Mouse (Mus musculus) T-helper 17 cell (primary cell): Measurements from ENCODE around the gene Agfg2.
"Not testable (repeated sequence)": the region's sequence is repeated elsewhere in the genome, so short reads cannot be mapped to it uniquely, and the experiment has no call there.

Source experiments
- in situ Hi-C, 2 experiments: fragments of 300-600 bp; cut with MboI, MseI; formaldehyde crosslinking; loops; 1 replicate in 1 of 2; 2 replicates in 1 of 2; pipeline ENCODE4 v1.15.1; 2025; ENCODE audit warnings: high pct_unique_total_duplicates in 2 of 2

The Agfg2 gene

DNA sequence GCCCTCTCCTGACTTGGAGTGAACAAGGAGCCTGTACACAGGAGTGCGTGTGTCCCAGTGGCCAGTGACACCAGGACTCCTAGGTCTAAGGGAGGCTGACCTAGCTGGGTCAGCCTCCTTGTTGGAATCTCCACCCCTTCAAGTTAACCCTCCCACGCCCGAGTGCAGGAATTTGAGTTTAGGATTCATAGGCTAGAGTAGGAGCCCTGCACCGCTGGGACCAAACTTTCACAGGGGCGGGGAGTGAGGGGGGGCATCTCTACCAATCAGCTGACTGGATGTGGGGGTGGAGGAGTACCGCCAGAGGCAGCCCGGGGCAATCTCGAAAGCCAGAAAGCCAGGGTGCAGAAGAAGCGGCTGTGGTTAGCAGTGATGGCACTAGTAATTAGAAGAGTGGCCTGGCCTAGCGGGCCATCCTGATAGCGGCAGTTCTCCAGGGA, 38.9 kb downstream of the Agfg2 start, which contains the start of gene Irs3:
Gene Irs3 (minus strand): TSS at position 63 of the 440 bp plus-strand sequence.
- in situ Hi-C loops = no loop called here

DNA sequence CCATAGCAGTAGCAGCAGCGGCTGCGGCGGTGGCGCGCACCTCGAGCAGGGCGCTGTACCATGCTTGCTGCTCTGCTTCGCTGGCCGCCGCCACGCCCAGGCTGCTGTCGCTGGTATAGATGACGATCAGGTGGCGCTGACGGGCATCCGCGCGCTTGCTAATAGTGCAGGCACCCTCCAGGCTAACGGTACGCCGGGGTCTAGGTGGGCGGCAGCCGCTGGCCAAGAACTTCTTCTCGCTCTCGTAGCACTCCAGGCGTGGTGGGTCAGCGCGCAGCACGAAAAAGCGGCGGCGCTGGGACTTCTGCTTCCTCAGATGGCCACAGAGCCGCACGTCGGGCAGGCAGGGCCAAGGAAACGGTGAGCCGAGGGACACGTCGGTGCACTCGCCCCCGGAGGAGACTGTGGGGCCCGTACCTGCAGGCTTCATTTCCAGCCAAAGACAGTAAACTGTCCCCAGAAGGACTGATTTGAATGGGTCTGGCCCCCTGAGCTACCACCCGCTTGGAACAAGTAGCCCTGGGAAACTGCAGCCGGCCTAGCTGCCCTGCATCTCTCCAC, 39.4 kb downstream of the Agfg2 start:
- in situ Hi-C loops = no loop called here

DNA sequence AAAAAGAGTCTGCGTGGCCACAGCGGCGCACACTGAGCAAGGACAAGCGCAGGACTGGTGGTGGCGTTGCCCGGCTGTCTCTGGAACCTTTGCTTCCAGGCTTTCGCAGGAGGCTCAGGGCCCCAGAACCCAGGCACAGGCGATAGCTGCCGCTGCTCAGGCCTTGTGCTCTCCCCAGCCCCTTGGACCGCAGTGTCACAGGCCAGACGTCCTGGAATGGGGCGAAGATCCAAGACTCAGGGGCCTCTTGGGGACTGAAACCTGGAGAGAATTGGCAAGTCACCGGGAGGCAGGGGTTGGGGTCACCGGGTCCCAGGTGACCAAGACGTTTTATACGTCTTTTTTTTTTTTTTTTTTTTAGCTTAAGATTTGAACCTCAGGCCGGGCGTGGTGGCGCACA, 40.0 kb downstream of the Agfg2 start:
- in situ Hi-C loops = no loop called here

DNA sequence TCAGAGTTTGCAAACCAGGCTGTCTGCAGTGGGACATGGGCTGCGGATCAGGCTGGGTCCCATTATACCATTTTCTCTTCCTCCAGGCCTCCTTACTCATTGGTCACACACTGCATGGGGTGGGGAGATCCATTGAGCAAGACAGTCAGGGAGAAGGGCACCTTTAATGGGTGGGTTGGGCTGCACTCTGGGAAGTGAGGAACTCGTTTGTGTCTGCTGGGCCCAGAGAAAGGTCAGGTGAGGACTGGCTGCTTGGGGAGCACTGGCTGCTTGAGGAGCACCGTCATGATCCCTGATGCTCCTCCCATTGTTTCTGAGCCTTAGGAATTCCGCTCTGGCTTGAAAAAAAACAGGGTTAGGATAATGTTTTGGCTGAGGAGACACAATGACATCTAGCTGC, 41.6 kb downstream of the Agfg2 start:
- in situ Hi-C loops = no loop called here

DNA sequence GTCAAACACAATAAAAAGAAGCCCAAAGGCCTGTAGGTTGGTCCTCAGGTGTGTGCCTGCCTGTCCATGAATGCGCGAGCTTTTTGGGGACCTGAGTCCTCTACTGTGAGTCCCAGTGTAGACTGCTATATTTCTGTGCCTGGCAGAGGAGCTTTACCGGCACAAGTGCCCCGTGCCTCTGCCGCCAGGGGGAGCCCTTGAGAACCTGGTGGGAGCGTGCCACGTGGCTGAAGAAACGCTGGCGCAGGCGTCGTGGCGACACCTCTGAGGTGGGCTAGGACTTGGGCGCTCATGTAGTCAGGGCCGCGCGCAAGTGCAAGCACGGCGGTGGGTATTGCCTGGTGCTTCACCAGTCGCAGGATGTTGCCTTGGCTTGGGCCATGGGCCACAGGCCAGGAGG, 43.5 kb downstream of the Agfg2 start, which contains the start of gene Sap25:
Gene Sap25 (plus strand): TSS at position 281 of the 400 bp plus-strand sequence.
- in situ Hi-C loops = no loop called here

DNA sequence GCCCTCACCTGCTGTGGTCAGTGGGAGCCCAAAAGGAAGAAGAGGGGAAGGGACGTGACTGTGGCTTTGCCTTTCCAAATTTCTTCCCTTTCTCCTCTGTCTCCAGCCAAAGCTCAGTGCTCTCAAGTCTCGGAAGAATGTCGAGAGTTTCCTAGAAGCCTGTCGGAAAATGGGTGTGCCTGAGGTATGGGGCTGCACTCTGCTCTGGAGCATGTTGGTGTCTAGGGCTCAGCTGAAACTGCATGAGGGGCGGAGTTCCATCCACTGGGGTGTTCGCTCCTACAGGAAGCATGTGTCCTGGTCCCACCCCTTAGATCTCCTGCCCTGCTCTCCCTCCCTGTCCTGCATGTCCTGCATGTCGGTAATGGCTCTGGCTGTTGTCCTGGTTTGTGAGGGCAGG, 45.1 kb downstream of the Agfg2 start:
- in situ Hi-C loops = no loop called here

DNA sequence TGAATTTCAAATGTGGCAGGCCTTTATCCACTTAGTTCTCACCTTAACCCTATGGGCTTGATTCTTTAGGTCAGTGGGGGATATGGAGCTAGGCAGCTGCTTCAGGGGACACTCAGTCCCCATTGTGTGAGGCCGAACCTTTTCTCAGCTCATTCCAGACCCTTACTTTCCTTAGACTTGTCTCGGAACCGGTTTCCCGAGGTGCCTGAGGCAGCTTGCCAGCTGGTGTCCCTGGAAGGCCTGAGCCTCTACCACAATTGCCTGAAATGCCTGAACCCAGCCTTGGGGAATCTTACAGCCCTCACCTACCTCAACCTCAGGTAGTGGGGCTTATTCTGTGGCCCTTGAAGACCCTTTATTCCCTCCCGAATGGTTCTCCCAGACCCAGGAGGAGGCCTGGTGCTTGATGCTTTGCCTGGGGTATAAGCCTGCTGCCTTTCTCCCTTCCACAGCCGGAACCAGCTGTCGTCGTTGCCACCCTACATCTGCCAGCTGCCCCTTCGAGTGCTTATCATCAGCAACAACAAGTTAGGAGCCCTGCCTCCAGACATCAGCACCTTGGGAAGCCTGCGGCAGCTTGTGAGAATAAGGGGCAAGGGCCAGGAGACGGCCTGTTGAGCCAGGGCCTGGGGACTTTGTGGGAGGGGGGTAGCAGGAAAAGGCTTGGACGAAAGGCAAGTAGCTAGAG, 51.0 kb downstream of the Agfg2 start:
- in situ Hi-C loops = no loop called here

DNA sequence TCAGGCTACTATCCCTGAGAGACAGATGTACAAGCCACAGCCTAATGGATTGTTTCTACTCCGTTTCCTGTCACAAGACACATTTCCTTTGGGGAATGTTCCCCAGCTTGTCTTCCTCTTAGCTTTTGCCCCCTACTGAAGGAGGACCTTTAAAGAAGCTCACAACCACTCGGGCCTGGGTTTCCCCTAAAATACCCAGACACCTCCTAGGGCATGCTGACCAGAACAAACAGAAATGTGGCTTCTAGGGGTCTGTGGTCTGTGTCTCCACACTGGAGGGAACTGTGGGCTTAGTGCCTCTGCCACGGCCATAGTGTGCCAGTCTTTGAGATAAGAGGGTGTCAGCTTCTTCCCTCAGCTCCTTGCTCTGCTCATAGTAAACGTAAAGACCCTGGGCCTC, 52.9 kb downstream of the Agfg2 start:
- in situ Hi-C loops = no loop called here

DNA sequence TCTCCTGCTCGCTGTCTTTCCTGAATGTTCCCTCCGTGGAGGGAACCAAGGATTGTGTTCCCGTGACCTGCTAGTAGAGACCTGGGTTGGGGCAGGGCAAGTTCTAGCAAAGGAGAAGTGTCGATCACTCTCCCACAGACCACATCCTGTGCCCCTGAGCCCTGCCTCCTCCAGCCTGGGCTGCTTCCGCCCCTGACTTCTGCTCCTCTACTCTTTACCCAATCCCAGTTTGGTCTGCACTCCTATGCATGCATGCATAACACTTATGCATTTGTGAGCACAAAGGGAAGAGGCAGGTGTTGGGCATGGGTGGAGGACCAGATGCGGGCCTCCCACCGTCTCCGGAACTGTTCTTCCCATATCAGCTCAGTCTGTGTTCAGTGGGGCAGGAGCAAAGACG, 53.4 kb downstream of the Agfg2 start:
- in situ Hi-C loops = no loop called here

DNA sequence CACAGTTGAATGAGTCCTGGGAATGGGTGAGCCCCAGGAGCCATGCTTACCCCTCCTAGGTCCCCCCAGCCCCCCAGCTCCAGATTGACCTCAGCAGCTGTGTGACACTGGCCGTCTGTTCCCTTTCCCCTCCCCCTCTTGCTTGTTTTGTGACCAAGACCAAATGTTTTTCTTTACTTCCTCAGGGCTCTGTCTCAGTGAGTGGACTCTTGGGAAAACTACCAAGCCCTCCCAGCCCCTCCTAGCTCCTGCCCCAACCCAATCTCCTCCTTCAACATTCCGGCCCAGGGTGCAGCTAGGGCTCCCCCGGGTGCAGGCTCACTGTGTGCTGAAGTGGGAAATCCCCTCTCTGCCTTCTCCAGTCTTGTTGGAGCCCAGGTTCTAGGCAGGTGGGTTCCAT, 53.9 kb downstream of the Agfg2 start:
- in situ Hi-C loops = no loop called here

DNA sequence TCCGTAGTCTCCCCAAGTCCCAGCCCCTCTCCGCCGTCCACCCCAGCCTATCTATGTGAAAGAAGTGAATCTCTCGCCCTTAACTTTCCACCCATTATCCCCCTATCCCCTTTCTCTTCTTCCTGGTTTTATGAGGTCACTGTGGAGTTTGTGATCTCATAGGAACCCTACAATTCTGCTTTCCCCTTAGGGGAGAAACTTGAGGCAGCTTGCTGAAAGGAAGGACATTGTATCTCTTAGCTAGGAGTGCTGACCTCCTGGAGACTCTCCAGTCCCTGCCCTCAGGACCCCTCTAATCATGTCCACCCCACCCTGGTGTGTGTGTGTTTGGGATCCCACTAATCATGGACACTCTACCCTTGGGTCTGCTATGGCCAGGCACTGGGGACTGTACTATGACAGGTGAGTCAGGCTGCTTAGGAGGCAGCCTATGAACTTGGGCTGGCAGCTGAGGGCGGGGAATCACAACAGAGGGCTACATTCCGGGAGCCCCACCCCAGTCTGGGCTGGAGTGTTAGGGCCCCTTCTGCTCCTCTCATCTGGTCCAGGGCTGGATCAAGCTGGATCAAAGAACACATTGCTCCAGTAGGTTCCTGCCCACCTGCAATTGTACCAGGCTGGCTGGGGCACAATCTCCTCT, 54.5 kb downstream of the Agfg2 start:
- in situ Hi-C loops = no loop called here

DNA sequence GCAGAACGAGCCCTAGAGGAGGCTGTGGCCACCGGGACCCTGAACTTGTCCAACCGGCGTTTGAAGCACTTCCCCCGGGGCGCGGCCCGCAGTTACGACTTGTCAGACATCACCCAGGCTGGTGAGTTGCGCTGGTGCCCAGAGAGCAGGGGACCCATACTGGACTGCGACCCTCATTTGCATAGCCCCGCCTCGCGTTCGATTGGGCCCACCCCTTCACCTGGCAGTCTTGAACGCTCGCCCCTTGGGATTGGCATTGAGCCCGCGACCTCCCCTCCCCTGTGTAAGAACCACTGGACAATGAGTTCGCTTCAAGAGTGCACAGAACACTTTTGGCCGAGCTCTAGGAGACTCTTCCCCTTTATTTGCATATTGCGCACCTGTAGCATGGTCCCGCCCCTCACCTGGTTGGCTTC, 55.2 kb downstream of the Agfg2 start:
- in situ Hi-C loops = no loop called here

DNA sequence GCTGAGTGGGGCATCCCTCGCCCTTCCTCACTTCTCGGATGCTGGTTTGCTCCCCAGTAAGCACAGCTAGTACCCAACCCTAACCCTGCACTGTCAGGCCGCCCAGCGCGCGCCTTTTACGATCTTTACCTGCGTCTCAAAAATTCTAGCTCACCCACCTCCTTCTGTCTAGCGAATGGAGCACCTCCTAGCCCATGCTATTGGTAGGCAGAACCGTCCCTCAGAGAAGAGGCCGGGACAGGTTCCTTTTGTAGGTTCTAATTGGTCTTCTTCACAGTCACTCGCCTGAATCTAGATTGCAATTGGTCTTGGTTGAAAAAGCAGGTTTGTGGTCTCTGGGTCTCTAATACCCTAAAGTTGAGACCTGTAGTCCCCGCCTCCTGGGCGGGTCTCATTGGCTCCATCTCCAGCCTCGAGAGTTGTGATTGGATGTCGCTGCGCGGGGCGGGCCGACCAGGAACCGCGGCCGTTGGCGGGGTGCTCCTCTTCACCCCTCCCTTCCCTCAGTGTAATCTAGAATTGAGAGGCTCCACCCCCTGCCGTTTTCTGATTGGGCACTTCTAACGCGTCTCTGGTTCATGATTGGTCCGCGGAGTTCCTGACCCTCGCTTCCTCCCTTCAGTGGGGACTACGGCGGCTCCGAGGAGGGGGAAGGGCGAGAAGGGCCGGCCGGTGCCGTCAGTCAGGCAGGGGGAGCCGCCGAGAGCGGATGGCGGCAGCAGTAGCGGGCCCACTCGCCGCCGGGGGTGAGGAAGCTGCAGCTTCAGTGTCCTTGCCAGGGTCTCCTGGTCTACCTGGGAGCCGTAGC, 55.8 kb downstream of the Agfg2 start, which contains the start of the genes Fbxo24, Lrch4 and Gm20605:
Gene Fbxo24 (minus strand): TSS at position 505 of the 808 bp plus-strand sequence.
Gene Lrch4 (plus strand): TSS at position 624 of the 808 bp plus-strand sequence.
Gene Gm20605 (plus strand): TSS at position 678 of the 808 bp plus-strand sequence.
- in situ Hi-C loops = no loop called here

DNA sequence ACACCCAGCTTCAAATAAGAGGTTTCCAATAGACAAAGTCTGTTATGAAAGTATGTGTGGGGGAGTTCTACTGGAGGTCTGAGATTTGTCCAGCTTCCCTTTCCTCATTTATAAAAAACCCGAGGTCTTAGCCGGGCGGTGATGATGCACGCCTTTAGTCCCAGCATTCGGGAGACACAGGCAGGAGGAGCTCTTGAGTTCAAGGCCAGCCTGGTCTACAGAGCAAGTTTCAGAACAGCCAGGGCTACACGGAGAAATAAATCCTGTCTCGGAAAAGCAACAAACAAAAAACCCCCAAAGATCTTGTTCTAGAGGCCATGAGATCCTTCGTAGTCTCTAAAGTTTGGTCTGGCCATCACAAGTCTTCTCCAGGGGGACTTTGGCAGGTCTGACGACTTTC, 56.5 kb downstream of the Agfg2 start:
- in situ Hi-C loops = no loop called here

DNA sequence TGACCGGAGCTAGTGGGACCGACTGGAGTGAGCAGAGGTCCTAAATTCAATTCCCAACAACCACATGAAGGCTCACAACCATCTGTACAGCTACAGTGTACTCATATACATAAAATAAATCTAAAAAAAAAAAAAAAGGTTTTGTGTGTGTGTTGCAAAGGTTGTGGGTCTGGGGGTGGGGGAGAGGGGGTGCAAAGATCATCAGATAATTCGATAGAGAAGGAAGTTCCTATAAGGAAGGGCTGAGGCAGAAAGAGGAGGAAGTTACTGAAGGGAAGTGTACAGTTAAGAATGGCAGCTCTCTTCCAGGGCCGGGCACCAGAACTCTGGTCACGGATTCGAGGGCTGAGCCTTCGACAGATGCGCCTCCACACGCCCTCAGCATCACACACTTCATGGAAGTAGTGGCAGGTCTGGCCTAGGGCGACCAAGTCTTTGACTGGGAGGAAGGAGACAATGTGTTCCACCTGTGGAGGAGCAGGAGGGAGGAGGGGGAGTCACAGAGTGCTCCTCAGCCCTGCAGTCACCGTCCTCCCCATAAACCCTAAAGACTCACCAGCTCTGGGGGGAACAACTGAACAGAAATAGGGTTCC, 60.5 kb downstream of the Agfg2 start:
- in situ Hi-C loops = no loop called here

DNA sequence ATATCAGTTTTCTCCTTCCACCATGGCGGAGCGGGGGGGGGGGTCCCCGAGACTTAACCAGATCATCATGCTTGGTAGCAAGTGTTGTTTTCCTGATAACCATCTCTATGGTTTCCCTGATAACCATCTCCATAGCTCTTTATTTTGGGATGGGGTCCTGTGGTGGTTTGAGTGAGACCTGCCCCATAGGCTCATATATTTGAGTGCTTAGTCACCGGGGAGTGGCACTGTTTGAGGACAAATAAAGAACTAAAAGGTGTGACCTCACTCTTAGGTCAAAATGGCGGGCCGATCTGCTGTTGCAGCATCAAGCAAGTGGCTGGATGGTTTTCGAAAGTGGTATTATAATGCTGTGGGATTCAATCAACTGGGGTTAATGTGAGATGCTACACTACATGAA, 69.2 kb downstream of the Agfg2 start:
- in situ Hi-C loops = no loop called here

DNA sequence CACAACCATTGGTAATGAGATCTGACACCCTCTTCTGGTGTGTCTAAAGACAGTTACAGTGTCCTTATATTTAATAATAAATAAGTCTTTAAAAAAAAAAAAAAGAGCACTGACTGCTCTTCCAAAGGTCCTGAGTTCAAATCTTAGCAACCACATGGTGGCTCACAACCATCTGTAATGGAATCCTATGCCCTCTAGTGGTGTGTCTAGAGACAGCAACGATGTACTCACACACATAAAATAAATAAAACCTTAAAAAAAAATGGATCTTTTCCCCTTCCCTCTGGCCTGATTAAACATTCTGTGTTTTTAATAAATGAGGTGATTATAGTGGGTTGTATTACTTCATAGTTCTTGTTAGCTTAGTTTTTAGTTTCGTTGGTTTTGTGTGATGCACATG, 69.6 kb downstream of the Agfg2 start:
- in situ Hi-C loops = not testable (repeated sequence)

DNA sequence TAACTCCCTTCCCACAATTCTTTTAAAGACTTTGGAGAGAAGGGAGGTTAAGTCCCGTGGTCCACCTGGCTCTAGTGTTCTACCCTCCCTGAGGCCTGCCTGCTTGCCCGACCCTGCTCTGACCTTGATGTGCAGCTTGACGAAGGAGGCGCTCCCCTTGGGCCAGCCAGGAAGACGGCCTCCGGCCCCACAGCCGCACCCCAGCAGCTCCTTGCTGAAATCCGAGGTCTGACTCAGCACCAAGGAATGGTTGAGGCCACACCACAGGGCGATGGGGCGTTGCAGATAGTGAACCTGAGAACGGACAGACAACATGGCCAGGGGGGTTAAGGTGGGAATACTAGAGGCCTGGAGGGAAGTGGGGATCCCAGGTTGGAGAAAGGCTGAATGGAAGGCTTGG, 71.0 kb downstream of the Agfg2 start, which contains the start of gene Pcolce:
Gene Pcolce (minus strand): TSS at position 235 of the 400 bp plus-strand sequence.
- in situ Hi-C loops = no loop called here

DNA sequence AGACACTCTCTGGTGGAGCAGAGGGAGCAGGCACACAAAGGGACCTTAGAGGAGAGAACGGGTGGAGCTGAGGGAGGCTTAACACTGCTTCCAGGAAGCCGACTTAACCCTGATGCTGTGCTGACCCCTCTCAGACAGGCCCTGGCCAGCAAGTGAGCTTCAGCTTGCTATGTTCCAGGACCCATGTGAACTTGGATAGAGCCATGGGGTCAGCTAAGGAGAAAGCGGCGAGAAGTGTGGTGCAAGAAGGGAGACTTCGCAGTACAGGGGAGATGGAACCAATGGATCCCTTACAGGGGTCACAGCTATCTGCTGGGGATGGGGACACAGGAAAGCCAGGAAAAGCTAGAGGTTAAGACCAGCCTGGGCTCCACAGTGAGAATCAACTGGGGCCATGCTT, 71.5 kb downstream of the Agfg2 start:
- in situ Hi-C loops = no loop called here

DNA sequence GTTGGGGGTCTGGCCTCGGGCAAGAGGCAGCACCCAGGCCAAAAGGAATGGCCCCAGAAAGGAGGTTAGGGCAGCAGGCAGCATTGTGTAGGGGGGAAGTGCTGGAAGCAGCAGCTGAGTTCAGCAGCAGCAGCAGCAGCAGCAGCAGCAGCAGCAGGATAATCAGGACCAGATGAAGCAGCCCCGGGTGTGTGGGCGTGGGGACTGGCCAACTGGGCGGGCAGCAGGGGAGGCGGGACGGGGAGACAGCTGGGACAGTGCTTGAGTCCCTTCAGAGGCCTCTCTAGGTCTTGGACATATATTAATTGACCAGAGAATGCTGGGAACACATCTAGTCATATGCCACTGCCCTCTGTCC, 73.3 kb downstream of the Agfg2 start:
- in situ Hi-C loops = no loop called here

DNA sequence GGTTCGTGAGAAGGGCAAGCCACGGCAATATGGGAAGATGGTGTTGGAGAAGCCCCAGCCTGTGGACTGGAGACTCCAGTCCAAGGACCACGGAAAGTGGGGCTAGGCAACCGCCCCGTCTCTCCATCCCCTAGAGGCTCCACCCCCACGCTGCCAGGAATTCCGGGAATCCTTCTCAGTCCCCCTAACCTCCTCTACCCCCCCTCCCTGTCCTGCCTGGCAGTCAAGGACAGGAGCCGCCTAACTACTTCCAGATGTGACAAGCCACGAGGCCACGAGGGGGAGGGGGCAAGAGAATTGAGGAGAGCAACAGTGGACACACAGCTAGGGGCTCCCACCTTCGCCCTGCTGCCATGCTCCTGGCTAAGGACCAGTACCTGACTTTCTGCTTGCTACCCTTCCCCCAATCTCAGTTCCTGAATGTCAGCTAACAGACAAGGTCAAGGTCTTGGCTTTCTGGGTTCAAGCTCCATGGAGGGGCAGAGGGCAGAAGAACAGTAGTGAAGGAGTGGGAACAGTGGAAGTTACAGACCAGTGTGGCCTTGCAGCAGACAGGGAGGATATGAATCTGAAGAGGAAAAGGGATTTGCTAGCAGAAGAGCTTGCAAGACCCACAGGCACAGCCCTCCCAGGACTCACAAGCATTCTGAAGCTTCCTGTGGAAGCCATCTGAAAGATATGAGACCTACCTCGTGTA, 73.8 kb downstream of the Agfg2 start:
- in situ Hi-C loops = no loop called here
